Mouse (Mus musculus): Measurements from ENCODE around the gene Ctnnbl1. TPM values are rescaled to one million over a fixed set of nuclear protein-coding genes. Genes with fewer than 3 reads are reported as not detected.

The Ctnnbl1 gene
- polyA plus RNA-seq, 1 experiment from 2014 or later, result 55.4 TPM

GRCm38 (mm10) chr2:157823456-157823855 lies 86.3 kb downstream of the Ctnnbl1 start:
- no peak overlapping the region for H3K9ac ChIP-seq (replicated peaks; ENCODE audit: low read depth, low read length)
- peaks cover 4% of the 10 kb centered on the region; the same call in 1 of the 2 replicates for H3K36me3 ChIP-seq (ENCODE audit: control insufficient read depth, insufficient read depth, low read length)
- H3K4me2 ChIP-seq (replicated peaks; ENCODE audit: low read depth, low read length), result no peak overlapping the region
- no peak for ATAC-seq (ENCODE audit: insufficient number of reproducible peaks, insufficient read depth, low FRiP score, low read depth)
- H3K4me1 ChIP-seq (ENCODE audit: control insufficient read depth, insufficient read depth, low read length), result no peaks in the 10 kb centered on the region
- no peaks in the 10 kb centered on the region for H3K27me3 ChIP-seq (ENCODE audit: control insufficient read depth, insufficient read depth, low read length)
- no peaks in the 10 kb centered on the region for H3K9me3 ChIP-seq (ENCODE audit: control insufficient read depth, low read depth, low read length)
- H3K27ac ChIP-seq (ENCODE audit: low read length), result no peak overlapping the region
- no peak overlapping the region for H3K4me3 ChIP-seq (ENCODE audit: low read depth, low read length)
- WGBS, result 82% methylated on average over 3 of the region's 3 CpGs

- Histone ChIP-seq H3K27me3 (ENCODE audit: control insufficient read depth, insufficient read depth, low read length) (no peaks in the 10 kb centered on the region), H3K36me3 (ENCODE audit: control insufficient read depth, insufficient read depth, low read length) (peaks cover 4% of the 10 kb centered on the region; the same call in 1 of the 2 replicates), H3K27ac (ENCODE audit: low read length) (no peak overlapping the region), H3K4me1 (ENCODE audit: control insufficient read depth, insufficient read depth, low read length) (no peaks in the 10 kb centered on the region), H3K4me2 (replicated peaks; ENCODE audit: low read depth, low read length) (no peak overlapping the region), H3K9ac (replicated peaks; ENCODE audit: low read depth, low read length) (no peak overlapping the region), H3K9me3 (ENCODE audit: control insufficient read depth, low read depth, low read length) (no peaks in the 10 kb centered on the region), H3K4me3 (ENCODE audit: low read depth, low read length) (no peak overlapping the region)
- WGBS, result 89% methylated on average over 11 of the region's 11 CpGs
- ATAC-seq (ENCODE audit: insufficient number of reproducible peaks, insufficient read depth, low FRiP score, low read depth), result no peak
Observed at GRCm38 (mm10) chr2:157824249-157824648, 87.0 kb downstream of the Ctnnbl1 start.

- Histone ChIP-seq H3K9ac (replicated peaks; ENCODE audit: low read depth, low read length) (no peak overlapping the region), H3K27ac (ENCODE audit: low read length) (no peak overlapping the region), H3K4me2 (replicated peaks; ENCODE audit: low read depth, low read length) (no peak overlapping the region), H3K9me3 (ENCODE audit: control insufficient read depth, low read depth, low read length) (no peaks in the 10 kb centered on the region), H3K36me3 (ENCODE audit: control insufficient read depth, insufficient read depth, low read length) (no peaks in the 10 kb centered on the region), H3K4me3 (ENCODE audit: low read depth, low read length) (no peak overlapping the region), H3K4me1 (ENCODE audit: control insufficient read depth, insufficient read depth, low read length) (no peaks in the 10 kb centered on the region), H3K27me3 (ENCODE audit: control insufficient read depth, insufficient read depth, low read length) (no peaks in the 10 kb centered on the region)
- 71% methylated on average over 6 of the region's 6 CpGs for WGBS
- ATAC-seq (ENCODE audit: insufficient number of reproducible peaks, insufficient read depth, low FRiP score, low read depth), result no peak
Observed at GRCm38 (mm10) chr2:157830101-157830500, 92.9 kb downstream of the Ctnnbl1 start.

- ATAC-seq (ENCODE audit: insufficient number of reproducible peaks, insufficient read depth, low FRiP score, low read depth), result no peak
- Histone ChIP-seq H3K27ac (ENCODE audit: low read length) (no peak overlapping the region), H3K36me3 (ENCODE audit: control insufficient read depth, insufficient read depth, low read length) (no peaks in the 10 kb centered on the region), H3K27me3 (ENCODE audit: control insufficient read depth, insufficient read depth, low read length) (no peaks in the 10 kb centered on the region), H3K4me3 (ENCODE audit: low read depth, low read length) (no peak overlapping the region), H3K4me1 (ENCODE audit: control insufficient read depth, insufficient read depth, low read length) (no peaks in the 10 kb centered on the region), H3K9me3 (ENCODE audit: control insufficient read depth, low read depth, low read length) (no peaks in the 10 kb centered on the region), H3K9ac (replicated peaks; ENCODE audit: low read depth, low read length) (no peak overlapping the region), H3K4me2 (replicated peaks; ENCODE audit: low read depth, low read length) (no peak overlapping the region)
- 79% methylated on average over 10 of the region's 10 CpGs for WGBS
Observed at GRCm38 (mm10) chr2:157830620-157831354, 93.6 kb downstream of the Ctnnbl1 start.

GRCm38 (mm10) chr2:157837050-157837449 lies 99.8 kb downstream of the Ctnnbl1 start:
- no peak overlapping the region for H3K4me3 ChIP-seq (ENCODE audit: low read depth, low read length)
- WGBS, result 72% methylated on average over 8 of the region's 8 CpGs
- no peak overlapping the region for H3K9ac ChIP-seq (replicated peaks; ENCODE audit: low read depth, low read length)
- H3K36me3 ChIP-seq (ENCODE audit: control insufficient read depth, insufficient read depth, low read length), result 0 out of 2 replicates have a peak, but pooled peaks cover 5% of the 10 kb centered on the region
- H3K9me3 ChIP-seq (ENCODE audit: control insufficient read depth, low read depth, low read length), result no peaks in the 10 kb centered on the region
- H3K4me1 ChIP-seq (ENCODE audit: control insufficient read depth, insufficient read depth, low read length), result no peaks in the 10 kb centered on the region
- no peaks in the 10 kb centered on the region for H3K27me3 ChIP-seq (ENCODE audit: control insufficient read depth, insufficient read depth, low read length)
- no peak for ATAC-seq (ENCODE audit: insufficient number of reproducible peaks, insufficient read depth, low FRiP score, low read depth)
- H3K27ac ChIP-seq (ENCODE audit: low read length), result no peak overlapping the region
- no peak overlapping the region for H3K4me2 ChIP-seq (replicated peaks; ENCODE audit: low read depth, low read length)

GRCm38 (mm10) chr2:157838206-157838923 lies 101.2 kb downstream of the Ctnnbl1 start:
- 89% methylated on average over 13 of the region's 13 CpGs for WGBS
- Histone ChIP-seq H3K9ac (replicated peaks; ENCODE audit: low read depth, low read length) (no peak overlapping the region), H3K4me1 (ENCODE audit: control insufficient read depth, insufficient read depth, low read length) (no peaks in the 10 kb centered on the region), H3K27ac (ENCODE audit: low read length) (no peak overlapping the region), H3K9me3 (ENCODE audit: control insufficient read depth, low read depth, low read length) (no peaks in the 10 kb centered on the region), H3K36me3 (ENCODE audit: control insufficient read depth, insufficient read depth, low read length) (0 out of 2 replicates have a peak, but pooled peaks cover 5% of the 10 kb centered on the region), H3K4me2 (replicated peaks; ENCODE audit: low read depth, low read length) (no peak overlapping the region), H3K4me3 (ENCODE audit: low read depth, low read length) (no peak overlapping the region), H3K27me3 (ENCODE audit: control insufficient read depth, insufficient read depth, low read length) (no peaks in the 10 kb centered on the region)
- no peak for ATAC-seq (ENCODE audit: insufficient number of reproducible peaks, insufficient read depth, low FRiP score, low read depth)

GRCm38 (mm10) chr2:157840641-157841078 lies 103.5 kb downstream of the Ctnnbl1 start:
- no peak for ATAC-seq (ENCODE audit: insufficient number of reproducible peaks, insufficient read depth, low FRiP score, low read depth)
- 0 out of 2 replicates have a peak, but pooled peaks cover 5% of the 10 kb centered on the region for H3K36me3 ChIP-seq (ENCODE audit: control insufficient read depth, insufficient read depth, low read length)
- H3K4me3 ChIP-seq (ENCODE audit: low read depth, low read length), result no peak overlapping the region
- H3K4me1 ChIP-seq (ENCODE audit: control insufficient read depth, insufficient read depth, low read length), result no peaks in the 10 kb centered on the region
- H3K9me3 ChIP-seq (ENCODE audit: control insufficient read depth, low read depth, low read length), result no peaks in the 10 kb centered on the region
- no peak overlapping the region for H3K4me2 ChIP-seq (replicated peaks; ENCODE audit: low read depth, low read length)
- H3K27me3 ChIP-seq (ENCODE audit: control insufficient read depth, insufficient read depth, low read length), result no peaks in the 10 kb centered on the region
- H3K9ac ChIP-seq (replicated peaks; ENCODE audit: low read depth, low read length), result no peak overlapping the region
- no peak overlapping the region for H3K27ac ChIP-seq (ENCODE audit: low read length)

GRCm38 (mm10) chr2:157841121-157841520 lies 103.9 kb downstream of the Ctnnbl1 start:
- Histone ChIP-seq H3K36me3 (ENCODE audit: control insufficient read depth, insufficient read depth, low read length) (0 out of 2 replicates have a peak, but pooled peaks cover 5% of the 10 kb centered on the region), H3K9me3 (ENCODE audit: control insufficient read depth, low read depth, low read length) (no peaks in the 10 kb centered on the region), H3K4me1 (ENCODE audit: control insufficient read depth, insufficient read depth, low read length) (no peaks in the 10 kb centered on the region), H3K4me2 (replicated peaks; ENCODE audit: low read depth, low read length) (no peak overlapping the region), H3K4me3 (ENCODE audit: low read depth, low read length) (no peak overlapping the region), H3K27ac (ENCODE audit: low read length) (no peak overlapping the region), H3K9ac (replicated peaks; ENCODE audit: low read depth, low read length) (no peak overlapping the region), H3K27me3 (ENCODE audit: control insufficient read depth, insufficient read depth, low read length) (no peaks in the 10 kb centered on the region)
- ATAC-seq (ENCODE audit: insufficient number of reproducible peaks, insufficient read depth, low FRiP score, low read depth), result no peak
- WGBS, result 75% methylated on average over 6 of the region's 6 CpGs
